Mouse (Mus musculus): ENCODE results near the gene Cpn2. TPM values are rescaled to one million over a fixed set of nuclear protein-coding genes. Genes with fewer than 3 reads are reported as not detected.

The Cpn2 gene
- polyA plus RNA-seq, 1 experiment from 2014 or later = not detected

DNA sequence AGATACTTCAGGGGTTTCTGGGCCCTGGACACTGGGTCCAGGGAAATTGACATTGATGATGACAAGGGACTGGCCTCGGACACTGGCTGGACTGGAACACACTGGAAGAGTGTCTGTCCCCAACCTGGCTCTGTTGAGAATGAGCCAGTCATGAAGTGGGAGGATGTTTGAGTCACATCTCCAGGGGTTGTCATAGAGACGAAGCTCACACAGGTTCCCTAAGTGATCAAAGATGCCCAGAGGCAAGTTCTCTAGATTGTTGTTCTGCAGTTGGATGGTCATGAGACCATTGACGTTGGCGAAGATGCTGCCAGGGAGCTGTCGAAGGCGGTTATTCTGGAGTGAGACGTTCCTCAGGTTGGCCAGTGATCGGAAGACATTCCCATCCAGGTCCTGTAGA lies 5.8 kb upstream of the Cpn2 start:
- DNase-seq (ENCODE audit: low spot score) (no peak), ATAC-seq (replicated peaks; ENCODE audit: low FRiP score, low read depth) (no peak)
- Histone ChIP-seq H3K36me3 (ENCODE audit: insufficient read depth, low read length) (no peaks in the 10 kb centered on the region), H3K9ac (ENCODE audit: low read depth, low read length) (no peak overlapping the region), H3K27ac (no peak overlapping the region), H3K27me3 (ENCODE audit: insufficient read depth, low read length) (no peaks in the 10 kb centered on the region), H3K4me3 (replicated peaks; ENCODE audit: low read depth, low read length) (no peak overlapping the region), H3K9me3 (replicated peaks; ENCODE audit: low read length) (no peaks in the 10 kb centered on the region), H3K4me1 (replicated peaks; ENCODE audit: insufficient read depth, low read length) (no peaks in the 10 kb centered on the region), H3K4me2 (ENCODE audit: low read length) (no peak overlapping the region)
- no peak for TF ChIP-seq CTCF (IDR thresholded peaks at IDR 0.05; ENCODE audit: low read depth)
- 95% methylated on average over 8 of the region's 8 CpGs for WGBS

DNA sequence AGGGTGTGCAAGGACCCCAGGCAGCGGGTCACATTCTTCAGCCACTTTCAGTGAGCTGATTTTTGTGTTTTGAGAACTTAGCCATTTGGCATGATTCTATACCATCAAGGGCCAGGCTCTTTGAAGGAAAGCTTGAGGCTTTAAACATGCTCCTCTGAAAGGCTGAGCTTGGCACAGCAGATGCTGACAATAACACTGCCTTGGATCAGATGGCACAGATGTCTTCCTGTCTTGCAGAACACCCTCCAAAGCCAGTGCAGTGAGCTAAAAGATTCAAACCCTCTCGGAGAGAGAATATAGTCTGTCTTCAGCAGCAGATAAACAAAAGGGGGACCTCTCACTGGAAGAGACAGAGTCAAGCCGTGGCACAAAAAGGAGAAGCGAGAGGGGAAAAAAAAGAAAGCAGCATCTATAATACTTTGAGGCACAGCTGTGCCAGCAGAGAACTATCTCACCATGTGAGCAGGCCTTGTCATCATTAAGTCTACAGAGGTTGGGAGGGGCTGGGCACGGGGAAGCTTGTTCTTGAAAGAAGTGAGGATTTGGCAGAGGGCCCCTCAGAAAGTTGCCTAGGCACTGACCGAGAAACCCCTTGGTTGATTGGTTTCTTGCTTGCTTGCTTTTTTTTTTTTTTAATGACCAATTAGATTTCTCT lies 4.8 kb upstream of the Cpn2 start:
- WGBS = 73% methylated on average over 6 of the region's 6 CpGs
- Histone ChIP-seq H3K4me3 (replicated peaks; ENCODE audit: low read depth, low read length) (no peak overlapping the region), H3K27ac (no peak overlapping the region), H3K9me3 (replicated peaks; ENCODE audit: low read length) (no peaks in the 10 kb centered on the region), H3K4me2 (ENCODE audit: low read length) (no peak overlapping the region), H3K9ac (ENCODE audit: low read depth, low read length) (no peak overlapping the region), H3K36me3 (ENCODE audit: insufficient read depth, low read length) (no peaks in the 10 kb centered on the region), H3K4me1 (replicated peaks; ENCODE audit: insufficient read depth, low read length) (no peaks in the 10 kb centered on the region), H3K27me3 (ENCODE audit: insufficient read depth, low read length) (no peaks in the 10 kb centered on the region)
- DNase-seq (ENCODE audit: low spot score) (no peak), ATAC-seq (replicated peaks; ENCODE audit: low FRiP score, low read depth) (no peak)
- no peak for TF ChIP-seq CTCF (IDR thresholded peaks at IDR 0.05; ENCODE audit: low read depth)

DNA sequence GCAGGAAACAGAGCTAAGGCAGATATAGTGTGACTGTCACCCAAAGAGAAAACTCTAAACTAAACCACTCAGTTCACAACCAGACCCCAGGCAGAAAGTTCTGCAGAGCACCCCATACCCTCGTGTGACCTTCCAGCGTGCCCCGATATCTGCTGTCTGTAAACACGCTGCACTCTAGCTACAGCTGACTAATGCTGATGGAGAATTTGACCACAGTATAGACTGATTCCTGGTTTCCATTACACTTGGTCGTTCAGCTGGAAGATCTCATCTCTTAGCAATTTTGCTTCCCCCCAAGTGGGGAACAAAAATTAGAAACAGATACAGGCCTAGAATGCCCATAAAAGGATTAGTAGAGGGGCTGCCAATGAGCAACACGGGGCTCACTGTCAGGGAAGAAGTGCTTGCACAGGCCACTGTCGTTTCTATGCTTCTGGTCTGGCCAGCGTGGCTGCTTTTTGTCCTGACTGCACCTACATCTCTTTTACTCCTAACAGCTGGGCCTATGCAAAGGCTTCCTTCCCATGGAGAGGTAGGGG lies 4.0 kb upstream of the Cpn2 start:
- no peak overlapping the region for H3K4me3 ChIP-seq (replicated peaks; ENCODE audit: low read depth, low read length)
- ATAC-seq (replicated peaks; ENCODE audit: low FRiP score, low read depth) (no peak), DNase-seq (ENCODE audit: low spot score) (no peak)
- no peak overlapping the region for H3K4me2 ChIP-seq (ENCODE audit: low read length)
- WGBS = 64% methylated on average over 8 of the region's 8 CpGs
- H3K9me3 ChIP-seq (replicated peaks; ENCODE audit: low read length) = no peaks in the 10 kb centered on the region
- TF ChIP-seq CTCF (IDR thresholded peaks at IDR 0.05; ENCODE audit: low read depth) = no peak
- H3K27ac ChIP-seq = no peak overlapping the region
- H3K4me1 ChIP-seq (replicated peaks; ENCODE audit: insufficient read depth, low read length) = no peaks in the 10 kb centered on the region
- H3K27me3 ChIP-seq (ENCODE audit: insufficient read depth, low read length) = no peaks in the 10 kb centered on the region
- no peaks in the 10 kb centered on the region for H3K36me3 ChIP-seq (ENCODE audit: insufficient read depth, low read length)
- no peak overlapping the region for H3K9ac ChIP-seq (ENCODE audit: low read depth, low read length)

DNA sequence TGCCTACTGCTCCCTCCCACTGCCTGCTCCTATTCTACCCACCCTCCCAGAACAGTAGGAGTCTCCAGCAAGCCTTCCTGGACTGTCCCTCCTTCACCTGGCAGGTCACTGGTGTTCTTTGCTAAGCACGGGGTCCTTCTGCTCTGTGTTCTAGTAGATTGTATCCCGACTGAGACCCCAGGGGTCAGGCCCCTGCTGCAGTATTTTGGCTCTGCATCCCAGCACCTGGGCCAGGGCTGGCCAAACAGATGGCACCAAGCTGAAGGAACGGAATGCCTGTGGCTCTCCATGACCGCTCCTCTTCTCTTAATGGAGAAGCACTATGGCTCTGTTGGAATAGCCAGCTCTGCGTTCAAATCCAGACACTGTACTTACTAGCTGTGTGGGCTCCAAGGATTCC lies 738 bp downstream of the Cpn2 start:
- H3K36me3 ChIP-seq (ENCODE audit: insufficient read depth, low read length) = no peaks in the 10 kb centered on the region
- H3K27me3 ChIP-seq (ENCODE audit: insufficient read depth, low read length) = no peaks in the 10 kb centered on the region
- no peak overlapping the region for H3K9ac ChIP-seq (ENCODE audit: low read depth, low read length)
- H3K9me3 ChIP-seq (replicated peaks; ENCODE audit: low read length) = no peaks in the 10 kb centered on the region
- no peaks in the 10 kb centered on the region for H3K4me1 ChIP-seq (replicated peaks; ENCODE audit: insufficient read depth, low read length)
- TF ChIP-seq CTCF (IDR thresholded peaks at IDR 0.05; ENCODE audit: low read depth) = no peak
- H3K27ac ChIP-seq = no peak overlapping the region
- WGBS = 82% methylated on average over 5 of the region's 5 CpGs
- DNase-seq (ENCODE audit: low spot score) = no peak
- no peak overlapping the region for H3K4me2 ChIP-seq (ENCODE audit: low read length)
- ATAC-seq (replicated peaks; ENCODE audit: low FRiP score, low read depth) = no peak
- no peak overlapping the region for H3K4me3 ChIP-seq (replicated peaks; ENCODE audit: low read depth, low read length)

DNA sequence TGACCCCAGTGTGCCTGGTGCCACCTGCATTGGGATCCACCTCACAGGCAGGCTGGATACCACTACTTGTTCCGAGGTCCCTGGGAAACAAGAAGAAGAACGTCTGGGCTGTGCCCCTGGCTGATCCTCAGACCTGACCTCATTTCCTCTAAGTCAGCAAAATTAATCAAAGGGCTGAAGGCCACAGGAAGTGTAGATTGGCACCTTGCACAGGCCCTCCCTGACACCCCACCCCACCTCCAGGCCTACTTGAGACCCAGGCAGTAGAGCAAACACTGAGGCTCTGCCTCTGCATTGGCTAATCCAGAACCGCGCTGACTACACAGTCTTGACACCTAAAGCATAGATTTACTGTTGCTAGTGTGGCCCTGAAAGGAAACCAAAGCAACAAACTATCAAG lies 1.7 kb downstream of the Cpn2 start:
- WGBS = 51% methylated on average over 4 of the region's 4 CpGs
- no peak for ATAC-seq (replicated peaks; ENCODE audit: low FRiP score, low read depth)

DNA sequence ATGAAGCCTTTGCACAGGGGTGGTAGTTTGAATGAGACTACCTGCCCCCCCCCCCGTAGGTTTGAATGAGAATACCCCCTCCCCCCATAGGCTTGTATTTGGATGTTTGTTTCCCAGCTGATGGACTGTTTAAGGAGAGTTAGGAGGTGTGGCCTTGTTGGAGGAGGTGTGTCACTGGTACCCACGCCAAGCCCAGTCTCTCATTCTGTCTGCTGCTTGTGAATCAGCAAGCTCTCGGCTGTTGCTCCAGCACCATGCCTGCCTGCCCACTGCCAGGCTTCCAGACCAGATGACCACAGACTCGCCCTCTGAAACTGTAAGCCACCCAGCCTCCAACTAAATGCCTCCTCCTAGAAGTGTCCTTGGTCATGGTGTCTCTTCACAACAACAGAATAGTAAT lies 4.1 kb downstream of the Cpn2 start:
- DNase-seq (ENCODE audit: low spot score) (no peak), ATAC-seq (replicated peaks; ENCODE audit: low FRiP score, low read depth) (no peak)
- TF ChIP-seq CTCF (IDR thresholded peaks at IDR 0.05; ENCODE audit: low read depth) = no peak
- H3K4me3 ChIP-seq (replicated peaks; ENCODE audit: low read depth, low read length) = no peak overlapping the region
- no peak overlapping the region for H3K4me2 ChIP-seq (ENCODE audit: low read length)
- H3K9ac ChIP-seq (ENCODE audit: low read depth, low read length) = no peak overlapping the region
- H3K9me3 ChIP-seq (replicated peaks; ENCODE audit: low read length) = no peaks in the 10 kb centered on the region
- WGBS = 60% methylated on average over 4 of the region's 4 CpGs
- no peaks in the 10 kb centered on the region for H3K4me1 ChIP-seq (replicated peaks; ENCODE audit: insufficient read depth, low read length)
- no peaks in the 10 kb centered on the region for H3K27me3 ChIP-seq (ENCODE audit: insufficient read depth, low read length)
- H3K36me3 ChIP-seq (ENCODE audit: insufficient read depth, low read length) = no peaks in the 10 kb centered on the region
- no peak overlapping the region for H3K27ac ChIP-seq

More for the DNA sequence above, 1.7 kb downstream of the Cpn2 start:
- no peaks in the 10 kb centered on the region for H3K27me3 ChIP-seq (ENCODE audit: insufficient read depth, low read length)
- no peaks in the 10 kb centered on the region for H3K36me3 ChIP-seq (ENCODE audit: insufficient read depth, low read length)
- no peak for TF ChIP-seq CTCF (IDR thresholded peaks at IDR 0.05; ENCODE audit: low read depth)
- H3K4me2 ChIP-seq (ENCODE audit: low read length) = no peak overlapping the region
- no peak overlapping the region for H3K4me3 ChIP-seq (replicated peaks; ENCODE audit: low read depth, low read length)
- H3K9me3 ChIP-seq (replicated peaks; ENCODE audit: low read length) = no peaks in the 10 kb centered on the region
- H3K4me1 ChIP-seq (replicated peaks; ENCODE audit: insufficient read depth, low read length) = no peaks in the 10 kb centered on the region
- no peak overlapping the region for H3K27ac ChIP-seq
- no peak for DNase-seq (ENCODE audit: low spot score)
- H3K9ac ChIP-seq (ENCODE audit: low read depth, low read length) = no peak overlapping the region

DNA sequence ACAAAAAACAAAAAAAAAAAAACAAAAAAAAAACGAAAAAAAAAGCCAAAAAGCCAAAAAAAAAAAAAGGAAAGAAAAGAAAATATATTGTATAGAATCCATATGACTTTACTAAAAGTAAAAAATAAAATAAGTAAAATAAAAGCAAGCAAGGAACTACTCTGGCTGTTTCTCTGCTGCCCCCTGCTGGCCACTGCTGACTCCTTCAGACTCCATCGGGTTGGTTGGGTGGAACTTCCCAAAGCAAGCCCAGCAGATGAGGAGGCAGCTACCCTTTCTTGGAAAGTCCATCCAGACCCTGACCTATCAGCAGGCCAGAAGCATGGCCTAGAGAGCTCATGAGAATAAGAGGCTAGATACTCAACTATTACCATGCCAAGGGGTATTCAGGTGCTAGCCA lies 4.6 kb downstream of the Cpn2 start:
- no peaks in the 10 kb centered on the region for H3K4me1 ChIP-seq (replicated peaks; ENCODE audit: insufficient read depth, low read length)
- DNase-seq (ENCODE audit: low spot score) (peak; percentile 83), ATAC-seq (replicated peaks; ENCODE audit: low FRiP score, low read depth) (no peak)

More for the DNA sequence above, 4.6 kb downstream of the Cpn2 start:
- H3K4me3 ChIP-seq (replicated peaks; ENCODE audit: low read depth, low read length) = no peak overlapping the region
- no peak overlapping the region for H3K4me2 ChIP-seq (ENCODE audit: low read length)
- H3K9ac ChIP-seq (ENCODE audit: low read depth, low read length) = no peak overlapping the region
- no peaks in the 10 kb centered on the region for H3K36me3 ChIP-seq (ENCODE audit: insufficient read depth, low read length)
- peak; percentile 86 for TF ChIP-seq CTCF (IDR thresholded peaks at IDR 0.05; ENCODE audit: low read depth)
- H3K27ac ChIP-seq = no peak overlapping the region
- 2% methylated on average over 2 of the region's 2 CpGs for whole genome bisulfite sequencing
- H3K9me3 ChIP-seq (replicated peaks; ENCODE audit: low read length) = no peaks in the 10 kb centered on the region
- H3K27me3 ChIP-seq (ENCODE audit: insufficient read depth, low read length) = no peaks in the 10 kb centered on the region
